Mouse (Mus musculus): ENCODE data around the gene Fam13a. TPM values are rescaled to one million over a fixed set of nuclear protein-coding genes. Genes with fewer than 3 reads are reported as not detected.

Gene Fam13a
- polyA plus RNA-seq, 1 experiment from 2014 or later: 8.0 TPM

DNA sequence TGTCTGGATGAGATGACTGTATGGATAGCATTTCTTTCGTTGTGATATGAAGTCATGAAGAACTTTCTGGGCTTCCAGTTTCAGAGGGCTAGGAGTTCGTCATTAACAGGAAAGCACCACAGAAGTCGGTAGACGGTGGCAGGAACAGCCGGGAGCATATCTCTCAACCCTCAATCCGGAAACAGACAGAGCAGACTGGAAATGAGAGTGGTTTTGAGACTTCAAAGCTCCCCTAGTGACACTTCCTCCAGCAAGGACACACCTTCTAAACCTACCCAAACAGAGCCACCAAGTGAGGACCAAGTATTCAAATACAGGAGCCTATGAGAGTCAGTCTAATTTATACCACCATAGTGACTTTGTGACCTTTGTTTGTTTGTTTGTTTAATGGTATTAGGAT, 131.0 kb downstream of the Fam13a start:
- no peaks in the 10 kb centered on the region for H3K4me1 ChIP-seq (replicated peaks; ENCODE audit: control insufficient read depth, insufficient read depth)
- H3K27me3 ChIP-seq (ENCODE audit: control insufficient read depth, insufficient read depth, low read length): no peaks in the 10 kb centered on the region
- H3K4me2 ChIP-seq (replicated peaks; ENCODE audit: low read depth): no peak overlapping the region
- H3K4me3 ChIP-seq (ENCODE audit: low read depth, low read length): no peak overlapping the region
- no peak for ATAC-seq (ENCODE audit: low FRiP score, low TSS enrichment)
- TF ChIP-seq EP300 (optimal IDR thresholded peaks at IDR 0.05) (no peak), CTCF (IDR thresholded peaks at IDR 0.05; ENCODE audit: low read depth) (no peak)
- no peaks in the 10 kb centered on the region for H3K36me3 ChIP-seq (ENCODE audit: control insufficient read depth, insufficient read depth, low read length)
- H3K9ac ChIP-seq (ENCODE audit: low read length): no peak overlapping the region
- H3K27ac ChIP-seq (replicated peaks): no peak overlapping the region
- H3K9me3 ChIP-seq (ENCODE audit: control insufficient read depth, low read length): no peaks in the 10 kb centered on the region
- WGBS: 86% methylated on average over 6 of the region's 6 CpGs
- no peak for DNase-seq (ENCODE audit: low spot score)

DNA sequence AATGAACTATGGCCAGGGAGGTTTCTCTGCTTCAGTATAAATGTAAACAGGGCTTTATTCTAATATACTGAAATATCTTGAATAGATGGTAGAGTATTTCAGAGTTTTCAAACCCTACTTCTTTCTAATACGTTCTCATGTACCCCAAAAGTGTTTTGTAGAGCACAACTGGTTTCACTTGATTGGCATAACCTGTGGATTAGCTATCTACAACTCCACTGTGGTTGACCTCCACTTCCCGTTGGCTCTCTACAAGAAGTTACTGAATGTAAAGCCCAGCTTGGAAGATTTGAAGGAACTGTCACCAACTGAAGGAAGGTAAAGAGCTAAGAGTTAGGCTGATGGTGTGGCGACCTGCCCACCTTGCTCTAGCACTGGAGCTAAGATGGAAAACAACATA, 134.4 kb downstream of the Fam13a start:
- H3K9ac ChIP-seq (ENCODE audit: low read length): no peak overlapping the region
- H3K4me3 ChIP-seq (ENCODE audit: low read depth, low read length): no peak overlapping the region
- no peak overlapping the region for H3K4me2 ChIP-seq (replicated peaks; ENCODE audit: low read depth)
- no peak for TF ChIP-seq EP300 (optimal IDR thresholded peaks at IDR 0.05)
- TF ChIP-seq CTCF (IDR thresholded peaks at IDR 0.05; ENCODE audit: low read depth): no peak
- 88% methylated on average over 3 of the region's 3 CpGs for WGBS
- no peak for DNase-seq (ENCODE audit: low spot score)
- H3K9me3 ChIP-seq (ENCODE audit: control insufficient read depth, low read length): no peaks in the 10 kb centered on the region
- no peaks in the 10 kb centered on the region for H3K27me3 ChIP-seq (ENCODE audit: control insufficient read depth, insufficient read depth, low read length)
- H3K4me1 ChIP-seq (replicated peaks; ENCODE audit: control insufficient read depth, insufficient read depth): no peaks in the 10 kb centered on the region
- no peak for ATAC-seq (ENCODE audit: low FRiP score, low TSS enrichment)
- no peak overlapping the region for H3K27ac ChIP-seq (replicated peaks)
- no peaks in the 10 kb centered on the region for H3K36me3 ChIP-seq (ENCODE audit: control insufficient read depth, insufficient read depth, low read length)

DNA sequence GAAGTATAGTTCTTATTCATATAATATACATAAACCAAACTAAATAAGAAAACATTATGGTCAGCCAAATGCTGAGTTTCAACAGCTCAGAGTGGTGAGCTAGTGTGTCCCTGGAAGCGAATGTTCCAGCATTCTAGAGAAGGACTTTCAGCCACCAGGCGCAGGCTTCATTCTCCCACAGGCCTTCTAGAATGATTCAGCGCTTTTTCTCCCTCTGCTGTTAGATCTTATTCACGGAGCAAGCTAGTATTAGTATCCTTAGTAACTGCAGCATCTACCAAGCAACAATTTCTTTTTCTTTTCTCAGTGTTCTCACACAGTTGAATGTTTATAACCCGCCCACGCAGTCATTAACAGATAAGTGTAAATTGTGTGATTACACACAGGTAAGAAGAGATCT, 142.1 kb downstream of the Fam13a start:
- Histone ChIP-seq H3K4me2 (replicated peaks; ENCODE audit: low read depth) (no peak overlapping the region), H3K4me1 (replicated peaks; ENCODE audit: control insufficient read depth, insufficient read depth) (no peaks in the 10 kb centered on the region), H3K9ac (ENCODE audit: low read length) (no peak overlapping the region), H3K36me3 (ENCODE audit: control insufficient read depth, insufficient read depth, low read length) (no peaks in the 10 kb centered on the region), H3K9me3 (ENCODE audit: control insufficient read depth, low read length) (no peaks in the 10 kb centered on the region), H3K27me3 (ENCODE audit: control insufficient read depth, insufficient read depth, low read length) (no peaks in the 10 kb centered on the region), H3K27ac (replicated peaks) (no peak overlapping the region), H3K4me3 (ENCODE audit: low read depth, low read length) (no peak overlapping the region)
- DNase-seq (ENCODE audit: low spot score) (no peak), ATAC-seq (ENCODE audit: low FRiP score, low TSS enrichment) (no peak)
- 76% methylated on average over 6 of the region's 6 CpGs for WGBS
- no peak for TF ChIP-seq EP300 (optimal IDR thresholded peaks at IDR 0.05)
- no peak for TF ChIP-seq CTCF (IDR thresholded peaks at IDR 0.05; ENCODE audit: low read depth)

Other genes with a start within 250 kb of the Fam13a start
- gene Herc3, start 193.1 kb downstream of the Fam13a start, polyA plus RNA-seq (2015; fragmentation: Nextera tagmentation; extraction: Ambion mirVana): 11.0 and 13.1 TPM in 2 replicates
- 7.5 and 9.3 TPM in 2 replicates for gene Nap1l5, start 117.5 kb downstream of the Fam13a start, polyA plus RNA-seq (2015; fragmentation: Nextera tagmentation; extraction: Ambion mirVana)
- 10.1 and 10.2 TPM in 2 replicates for gene Tigd2, start 184.3 kb upstream of the Fam13a start, polyA plus RNA-seq (2015; fragmentation: Nextera tagmentation; extraction: Ambion mirVana)

Measured in stomach, postnatal 0 days (tissue).